Mouse (Mus musculus): ENCODE measurements at regions not wholly inside any gene's neighbourhood (a gene's known extent, or its start where the extent isn't known, plus 50 kb on each side); places are given as distances from the start of the nearest gene placed in this dataset.

DNA sequence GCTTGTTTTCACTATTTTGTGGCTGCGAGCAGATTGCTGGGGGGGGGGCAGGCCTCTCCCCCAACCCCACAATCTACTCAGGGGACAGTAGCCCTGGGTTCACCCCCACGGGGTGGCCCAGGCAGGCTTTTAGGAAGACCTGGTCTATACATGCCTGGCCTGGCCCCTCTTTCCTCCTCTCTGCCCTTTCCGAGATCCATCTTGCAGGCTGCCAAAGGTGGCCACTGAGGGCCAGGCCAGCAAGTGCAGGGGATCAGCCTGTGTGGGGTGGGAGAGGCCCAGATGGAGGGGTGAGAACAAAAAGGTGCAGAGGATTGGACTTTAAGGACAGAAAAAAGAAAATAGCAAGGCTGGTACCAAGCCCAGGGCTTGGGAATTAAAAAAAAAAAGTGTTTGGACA lies 111.2 kb upstream of the Lemd2 start:
- Histone ChIP-seq H3K27ac (no peak overlapping the region), H3K36me3 (replicated peaks; ENCODE audit: control insufficient read depth, insufficient read depth) (no peaks in the 10 kb centered on the region), H3K9ac (no peak overlapping the region), H3K4me3 (replicated peaks; ENCODE audit: low read length) (no peak overlapping the region), H3K4me2 (replicated peaks) (no peak overlapping the region), H3K27me3 (ENCODE audit: control insufficient read depth, insufficient read depth, low read length) (no peaks in the 10 kb centered on the region), H3K9me3 (ENCODE audit: control insufficient read depth, low read length) (no peaks in the 10 kb centered on the region), H3K4me1 (replicated peaks; ENCODE audit: control insufficient read depth, insufficient read depth, low read length) (peaks cover 16% of the 10 kb centered on the region)
- DNase-seq (ENCODE audit: low spot score), result no peak
- 62% methylated on average over 3 of the region's 3 CpGs for WGBS
- ATAC-seq (ENCODE audit: low FRiP score), result no peak

DNA sequence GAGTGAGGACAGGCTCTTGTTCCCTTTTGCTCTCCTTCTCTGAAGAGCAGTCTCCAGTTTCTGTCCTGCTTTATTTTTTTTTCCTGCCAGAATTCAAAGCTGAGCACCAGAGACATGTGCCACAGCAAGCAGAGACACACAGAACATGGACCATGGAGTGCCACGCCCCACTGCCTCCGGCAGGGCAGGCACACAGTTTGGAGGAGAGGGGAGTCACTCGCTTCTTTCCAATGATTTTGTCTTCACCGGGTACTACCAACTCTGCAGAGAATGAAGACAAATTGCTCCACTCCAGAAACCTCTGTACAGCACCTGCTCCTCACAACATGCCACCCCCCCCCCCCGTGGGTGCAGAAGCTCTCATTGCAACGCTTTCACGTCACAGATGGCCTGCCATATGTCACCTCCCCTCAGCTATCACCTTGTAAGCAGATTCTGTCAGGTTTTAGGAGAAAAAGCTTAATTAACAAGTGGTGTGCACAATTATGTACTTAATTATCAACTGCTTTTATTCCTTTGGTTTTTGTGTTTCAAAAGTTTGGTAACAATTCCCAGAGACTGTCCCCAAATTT lies 110.6 kb upstream of the Lemd2 start:
- peak; percentile 28 for DNase-seq (ENCODE audit: low spot score)
- no peaks in the 10 kb centered on the region for H3K36me3 ChIP-seq (replicated peaks; ENCODE audit: control insufficient read depth, insufficient read depth)
- no peak overlapping the region for H3K9ac ChIP-seq
- H3K4me1 ChIP-seq (replicated peaks; ENCODE audit: control insufficient read depth, insufficient read depth, low read length), result peaks cover 16% of the 10 kb centered on the region
- no peak overlapping the region for H3K27ac ChIP-seq
- ATAC-seq (ENCODE audit: low FRiP score), result 0 out of 2 replicates have a peak, but pooled peaks have one; percentile 31
- H3K4me2 ChIP-seq (replicated peaks), result no peak overlapping the region
- no peaks in the 10 kb centered on the region for H3K27me3 ChIP-seq (ENCODE audit: control insufficient read depth, insufficient read depth, low read length)
- WGBS, result 47% methylated on average over 7 of the region's 7 CpGs
- no peak overlapping the region for H3K4me3 ChIP-seq (replicated peaks; ENCODE audit: low read length)
- no peaks in the 10 kb centered on the region for H3K9me3 ChIP-seq (ENCODE audit: control insufficient read depth, low read length)

DNA sequence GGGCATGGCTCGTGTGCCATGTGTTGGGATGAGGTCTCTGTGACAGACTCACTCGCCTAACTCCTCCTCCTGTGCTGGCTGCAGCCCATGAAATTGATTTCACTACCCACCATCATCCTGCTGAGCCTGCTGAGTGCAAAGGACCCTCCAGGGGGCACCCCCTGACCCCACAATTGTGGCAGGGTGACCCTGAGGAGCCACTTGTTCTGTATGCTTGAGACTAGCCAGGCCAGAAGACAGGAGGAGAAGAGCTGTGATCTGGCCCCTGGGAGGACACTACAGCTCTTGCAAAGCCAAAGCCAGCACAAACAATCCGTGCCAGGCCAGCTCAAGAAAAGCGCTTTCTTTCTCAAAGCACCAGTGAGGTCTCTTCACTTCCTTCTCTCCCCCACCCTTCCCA lies 104.7 kb upstream of the Lemd2 start:
- no peak for ATAC-seq (ENCODE audit: low FRiP score)

DNA sequence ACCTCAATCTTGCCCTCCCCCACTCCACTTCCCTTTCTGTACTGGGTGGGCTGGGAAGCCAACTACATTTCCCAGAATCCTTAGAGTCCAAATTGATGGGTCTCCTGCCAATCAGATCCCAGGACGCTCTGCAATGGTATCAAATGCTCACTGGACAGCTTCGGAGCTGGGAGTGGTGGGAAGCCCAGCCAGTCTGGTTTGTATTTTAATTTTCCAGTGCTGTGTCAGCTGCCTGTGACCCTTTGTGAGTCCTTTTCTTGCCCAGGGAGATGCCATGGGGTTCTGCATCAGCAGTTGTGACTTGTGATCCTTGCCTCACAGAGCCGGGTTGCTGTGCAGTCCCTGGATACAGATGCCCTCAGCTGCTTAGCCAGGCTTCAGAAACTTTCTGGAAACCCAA lies 100.6 kb upstream of the Lemd2 start:
- no peak overlapping the region for H3K27ac ChIP-seq
- ATAC-seq (ENCODE audit: low FRiP score), result no peak
- no peak overlapping the region for H3K9ac ChIP-seq

More for the DNA sequence above, 104.7 kb upstream of the Lemd2 start:
- Histone ChIP-seq H3K9me3 (ENCODE audit: control insufficient read depth, low read length) (no peaks in the 10 kb centered on the region), H3K4me3 (replicated peaks; ENCODE audit: low read length) (no peak overlapping the region), H3K4me1 (replicated peaks; ENCODE audit: control insufficient read depth, insufficient read depth, low read length) (no peaks in the 10 kb centered on the region), H3K9ac (no peak overlapping the region), H3K36me3 (replicated peaks; ENCODE audit: control insufficient read depth, insufficient read depth) (no peaks in the 10 kb centered on the region), H3K4me2 (replicated peaks) (no peak overlapping the region), H3K27me3 (ENCODE audit: control insufficient read depth, insufficient read depth, low read length) (no peaks in the 10 kb centered on the region), H3K27ac (no peak overlapping the region)
- 27% methylated on average over 4 of the region's 4 CpGs for WGBS
- no peak for DNase-seq (ENCODE audit: low spot score)

DNA sequence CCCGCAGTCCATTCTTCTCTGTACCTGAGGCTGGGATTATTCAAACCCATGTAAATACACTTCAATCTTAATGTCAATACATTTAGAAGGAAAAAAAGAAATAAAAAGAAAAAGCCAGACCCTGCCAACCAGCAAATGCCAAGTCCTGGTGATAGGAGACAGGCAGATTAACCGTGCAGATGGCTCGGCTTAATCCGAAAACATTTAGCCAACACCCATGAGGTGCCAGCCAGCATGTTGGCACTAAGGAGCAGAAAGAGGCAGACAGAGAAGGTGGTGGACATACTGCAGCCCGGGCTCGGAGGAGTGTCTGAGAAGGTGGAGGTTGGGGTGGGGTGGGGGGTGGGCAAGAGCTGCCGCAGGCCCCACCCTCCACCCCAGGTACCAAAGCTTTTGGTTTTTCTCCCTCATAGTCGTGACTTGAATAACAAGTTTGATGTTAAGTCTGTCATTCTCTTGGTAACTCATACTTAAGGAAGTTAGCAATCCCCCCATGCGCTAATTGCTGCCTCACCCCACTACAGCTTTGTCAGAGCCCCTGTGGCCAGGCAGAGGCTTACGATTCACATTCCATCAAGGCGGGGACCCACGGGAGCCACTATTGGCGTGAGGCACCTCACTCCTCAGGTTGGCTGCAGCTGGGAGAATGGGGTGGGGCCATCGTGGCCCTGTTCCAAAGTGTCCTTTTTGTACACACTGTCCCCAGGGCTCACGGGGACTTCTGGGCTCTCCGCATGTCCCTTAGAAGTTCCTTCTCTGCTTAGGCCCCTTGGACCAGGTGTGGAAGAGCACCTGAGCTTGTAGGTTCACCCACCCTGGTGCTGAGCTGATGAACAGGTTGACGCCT lies 99.6 kb upstream of the Lemd2 start:
- Histone ChIP-seq H3K9me3 (ENCODE audit: control insufficient read depth, low read length) (no peaks in the 10 kb centered on the region), H3K4me3 (replicated peaks; ENCODE audit: low read length) (no peak overlapping the region), H3K4me1 (replicated peaks; ENCODE audit: control insufficient read depth, insufficient read depth, low read length) (no peaks in the 10 kb centered on the region), H3K27ac (no peak overlapping the region), H3K4me2 (replicated peaks) (no peak overlapping the region), H3K9ac (no peak overlapping the region), H3K27me3 (ENCODE audit: control insufficient read depth, insufficient read depth, low read length) (no peaks in the 10 kb centered on the region), H3K36me3 (replicated peaks; ENCODE audit: control insufficient read depth, insufficient read depth) (no peaks in the 10 kb centered on the region)
- 85% methylated on average over 17 of the region's 17 CpGs for WGBS
- DNase-seq (ENCODE audit: low spot score), result no peak
- no peak for ATAC-seq (ENCODE audit: low FRiP score)

More for the DNA sequence above, 100.6 kb upstream of the Lemd2 start:
- H3K36me3 ChIP-seq (replicated peaks; ENCODE audit: control insufficient read depth, insufficient read depth), result no peaks in the 10 kb centered on the region
- H3K9me3 ChIP-seq (ENCODE audit: control insufficient read depth, low read length), result no peaks in the 10 kb centered on the region
- H3K4me3 ChIP-seq (replicated peaks; ENCODE audit: low read length), result no peak overlapping the region
- H3K4me2 ChIP-seq (replicated peaks), result no peak overlapping the region
- 60% methylated on average over 3 of the region's 3 CpGs for WGBS
- DNase-seq (ENCODE audit: low spot score), result no peak
- no peaks in the 10 kb centered on the region for H3K4me1 ChIP-seq (replicated peaks; ENCODE audit: control insufficient read depth, insufficient read depth, low read length)
- H3K27me3 ChIP-seq (ENCODE audit: control insufficient read depth, insufficient read depth, low read length), result no peaks in the 10 kb centered on the region

DNA sequence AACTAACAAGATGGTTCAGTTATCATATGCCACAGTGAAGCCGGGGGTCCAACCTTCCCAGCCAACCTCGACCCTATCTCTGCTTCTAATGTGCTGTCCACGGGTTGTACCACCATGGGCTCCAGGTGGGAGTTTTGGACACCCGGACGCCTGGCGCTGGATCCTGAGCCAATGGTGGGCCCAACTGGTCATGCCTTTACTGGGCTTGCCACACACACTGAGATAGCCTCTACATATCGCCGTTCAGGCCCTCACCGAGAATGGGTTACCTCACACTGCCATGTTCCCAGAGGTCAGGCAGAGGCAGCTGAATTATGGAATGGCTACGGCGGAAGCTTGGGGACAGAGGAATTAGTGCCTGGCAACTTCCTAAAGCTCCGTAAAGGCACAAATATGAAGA lies 98.8 kb upstream of the Lemd2 start:
- Histone ChIP-seq H3K36me3 (replicated peaks; ENCODE audit: control insufficient read depth, insufficient read depth) (no peaks in the 10 kb centered on the region), H3K4me1 (replicated peaks; ENCODE audit: control insufficient read depth, insufficient read depth, low read length) (no peaks in the 10 kb centered on the region), H3K9me3 (ENCODE audit: control insufficient read depth, low read length) (no peaks in the 10 kb centered on the region), H3K9ac (no peak overlapping the region), H3K4me2 (replicated peaks) (no peak overlapping the region), H3K27ac (no peak overlapping the region), H3K27me3 (ENCODE audit: control insufficient read depth, insufficient read depth, low read length) (no peaks in the 10 kb centered on the region), H3K4me3 (replicated peaks; ENCODE audit: low read length) (no peak overlapping the region)
- 92% methylated on average over 12 of the region's 12 CpGs for WGBS
- DNase-seq (ENCODE audit: low spot score), result no peak
- no peak for ATAC-seq (ENCODE audit: low FRiP score)

DNA sequence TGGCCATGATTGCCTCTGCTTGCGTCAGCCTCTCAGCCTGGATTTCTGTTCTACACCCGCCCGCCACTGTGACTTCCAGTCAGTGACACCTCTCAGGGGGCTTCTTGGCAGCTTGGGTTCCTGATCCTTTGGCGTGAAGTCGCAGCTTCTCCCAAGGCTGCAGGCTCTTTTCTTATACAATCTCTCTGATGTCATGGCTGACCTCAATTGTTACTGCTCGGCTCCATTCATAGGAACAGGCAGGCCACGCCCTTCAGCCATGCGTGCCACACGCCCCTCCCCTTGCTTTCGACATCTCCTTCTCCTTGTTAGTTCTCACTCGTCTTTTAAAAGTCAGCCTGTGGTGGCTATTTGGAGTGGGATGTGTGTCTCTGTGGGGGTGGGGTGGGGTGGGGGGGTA lies 97.1 kb upstream of the Lemd2 start:
- Histone ChIP-seq H3K4me2 (replicated peaks) (no peak overlapping the region), H3K27ac (no peak overlapping the region), H3K4me3 (replicated peaks; ENCODE audit: low read length) (no peak overlapping the region), H3K9ac (no peak overlapping the region), H3K4me1 (replicated peaks; ENCODE audit: control insufficient read depth, insufficient read depth, low read length) (no peaks in the 10 kb centered on the region), H3K27me3 (ENCODE audit: control insufficient read depth, insufficient read depth, low read length) (no peaks in the 10 kb centered on the region), H3K36me3 (replicated peaks; ENCODE audit: control insufficient read depth, insufficient read depth) (no peaks in the 10 kb centered on the region), H3K9me3 (ENCODE audit: control insufficient read depth, low read length) (no peaks in the 10 kb centered on the region)
- WGBS, result 42% methylated on average over 11 of the region's 11 CpGs
- ATAC-seq (ENCODE audit: low FRiP score) (no peak), DNase-seq (ENCODE audit: low spot score) (no peak)

DNA sequence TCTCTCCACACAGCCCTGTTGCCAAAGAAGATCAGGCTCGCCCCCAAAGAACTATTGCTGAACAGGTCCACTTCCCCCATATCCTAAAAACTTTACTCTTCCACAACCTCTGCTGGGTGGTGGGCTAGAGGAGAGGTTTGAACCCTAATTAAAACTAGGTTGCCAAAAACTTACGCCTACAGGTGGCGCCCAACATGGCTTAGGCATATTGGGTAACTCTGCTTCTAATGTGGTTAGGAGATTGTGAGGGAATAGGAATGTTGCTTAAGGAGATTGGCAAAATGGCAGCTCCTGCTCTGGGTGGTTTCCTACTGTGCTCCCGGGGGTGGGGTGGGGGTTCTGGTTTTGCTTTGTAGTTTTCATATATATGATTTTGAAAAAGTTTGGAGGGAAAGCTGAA lies 95.0 kb upstream of the Lemd2 start:
- no peak overlapping the region for H3K4me2 ChIP-seq (replicated peaks)
- no peak for DNase-seq (ENCODE audit: low spot score)

DNA sequence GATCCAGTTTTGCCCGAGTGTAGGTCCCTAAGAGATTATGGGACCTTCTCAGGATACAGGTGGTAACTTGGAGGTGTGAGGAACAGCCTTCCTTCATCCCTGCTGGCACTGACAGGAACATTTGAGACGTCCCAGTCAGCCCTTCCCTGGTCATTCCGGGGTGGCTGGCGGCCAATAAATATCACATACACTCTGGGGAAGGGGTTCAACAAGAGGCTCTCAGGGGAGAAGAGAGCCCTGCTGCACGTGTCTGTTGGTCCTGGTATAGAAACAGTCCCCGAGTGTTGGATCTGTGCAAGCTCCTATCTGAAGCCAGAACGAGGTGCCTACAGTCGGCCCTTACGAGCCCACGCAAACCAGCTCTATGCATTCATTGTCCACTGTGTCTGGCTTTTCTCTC lies 94.1 kb upstream of the Lemd2 start:
- Histone ChIP-seq H3K36me3 (replicated peaks; ENCODE audit: control insufficient read depth, insufficient read depth) (no peaks in the 10 kb centered on the region), H3K4me2 (replicated peaks) (no peak overlapping the region), H3K27ac (no peak overlapping the region), H3K4me3 (replicated peaks; ENCODE audit: low read length) (no peak overlapping the region), H3K9me3 (ENCODE audit: control insufficient read depth, low read length) (no peaks in the 10 kb centered on the region), H3K27me3 (ENCODE audit: control insufficient read depth, insufficient read depth, low read length) (no peaks in the 10 kb centered on the region), H3K4me1 (replicated peaks; ENCODE audit: control insufficient read depth, insufficient read depth, low read length) (no peaks in the 10 kb centered on the region), H3K9ac (no peak overlapping the region)
- DNase-seq (ENCODE audit: low spot score), result no peak
- 88% methylated on average over 10 of the region's 10 CpGs for WGBS
- ATAC-seq (ENCODE audit: low FRiP score), result no peak

More for the DNA sequence above, 95.0 kb upstream of the Lemd2 start:
- WGBS, result 80% methylated on average over 4 of the region's 4 CpGs
- no peak overlapping the region for H3K4me3 ChIP-seq (replicated peaks; ENCODE audit: low read length)
- no peaks in the 10 kb centered on the region for H3K4me1 ChIP-seq (replicated peaks; ENCODE audit: control insufficient read depth, insufficient read depth, low read length)
- no peak overlapping the region for H3K9ac ChIP-seq
- no peak for ATAC-seq (ENCODE audit: low FRiP score)
- no peaks in the 10 kb centered on the region for H3K9me3 ChIP-seq (ENCODE audit: control insufficient read depth, low read length)
- no peak overlapping the region for H3K27ac ChIP-seq
- no peaks in the 10 kb centered on the region for H3K36me3 ChIP-seq (replicated peaks; ENCODE audit: control insufficient read depth, insufficient read depth)
- no peaks in the 10 kb centered on the region for H3K27me3 ChIP-seq (ENCODE audit: control insufficient read depth, insufficient read depth, low read length)
